Mouse (Mus musculus) liver, adult (tissue): ENCODE results near the gene Ambra1.

Experiments
- GATA4 ChIP-seq: IDR thresholded peaks from 2 replicates; pipeline ENCODE4 v1.6.1; 2014; ENCODE audit warnings: mild to moderate bottlenecking, low read length; ENCODE audit not compliant: insufficient replicate concordance

The Ambra1 gene

DNA sequence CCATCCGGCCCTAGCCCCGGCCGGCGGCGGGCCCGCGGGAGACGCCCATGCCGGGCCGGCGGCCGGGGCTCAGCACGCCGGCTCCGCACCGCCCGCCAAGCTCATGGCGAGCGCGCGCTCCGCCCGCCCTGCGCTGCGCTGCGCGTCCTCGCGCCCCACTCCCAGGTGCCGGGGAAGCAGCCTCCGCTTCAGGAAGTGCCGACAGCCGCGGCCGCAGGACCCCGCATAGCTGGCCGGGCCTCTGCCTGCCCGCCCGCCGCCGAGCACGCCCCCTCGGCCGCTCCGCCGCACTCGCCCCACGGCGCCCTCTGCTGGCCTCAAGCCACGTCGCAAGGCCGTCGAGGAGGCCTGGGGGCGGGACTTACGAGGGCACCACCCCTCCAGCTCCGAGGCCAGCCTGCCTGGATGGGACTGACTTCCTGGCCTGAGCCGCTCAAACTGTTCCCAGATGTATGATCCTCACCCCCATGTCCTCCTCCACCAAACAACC is 233.6 kb downstream of the Ambra1 start:
- no peak; the same call in 1 of the 2 replicates for TF ChIP-seq GATA4

DNA sequence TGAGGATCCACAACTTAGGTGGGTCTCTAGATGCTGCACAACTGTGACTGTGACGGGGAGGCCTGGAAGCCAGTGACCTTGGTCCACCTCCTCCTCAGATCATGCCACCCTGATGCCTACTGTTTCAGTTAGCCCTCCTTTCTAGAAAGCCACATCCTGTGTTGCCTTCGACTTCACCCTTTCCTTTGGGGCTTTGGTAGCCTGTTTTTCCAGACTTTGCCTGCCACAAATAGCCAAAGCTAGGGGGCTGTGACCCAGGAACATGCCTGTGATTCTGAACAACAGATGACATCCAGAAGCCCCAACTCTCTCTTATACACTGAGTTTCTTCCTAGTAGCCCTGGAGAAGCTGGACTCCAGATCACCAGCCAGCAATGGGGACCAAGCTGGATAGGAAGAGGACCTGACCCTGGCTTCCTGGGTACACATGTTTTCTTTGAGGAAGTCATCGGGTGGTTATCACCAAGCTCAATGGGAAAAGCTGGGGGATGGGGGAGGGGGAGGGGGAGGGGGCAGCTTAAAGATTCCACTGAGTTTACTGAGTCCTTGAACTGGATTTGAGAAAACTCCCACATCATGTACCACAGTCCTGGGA is 234.8 kb downstream of the Ambra1 start:
- no peak for TF ChIP-seq GATA4

DNA sequence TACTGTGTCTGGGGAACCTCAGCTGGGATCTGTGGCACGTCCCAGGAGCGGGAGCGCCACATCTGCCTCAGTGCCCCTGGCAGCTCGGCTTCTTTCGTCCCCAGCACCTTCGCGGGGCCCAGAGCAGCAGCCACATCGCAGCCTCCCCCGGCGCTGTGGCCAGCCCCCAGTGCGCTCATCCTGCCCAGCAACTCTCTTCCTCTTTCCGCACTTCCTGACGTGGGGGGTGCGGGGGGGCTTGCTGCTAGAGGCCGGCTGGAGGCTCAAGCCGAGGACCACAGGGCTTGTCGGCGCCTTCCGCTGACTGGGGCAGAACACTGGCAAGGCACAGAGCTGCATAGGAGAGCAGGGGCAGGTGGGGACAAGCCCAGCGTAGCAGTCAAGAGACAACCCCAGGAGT is 235.5 kb downstream of the Ambra1 start:
- TF ChIP-seq GATA4 = peak; percentile 50; the same call in 1 of the 2 replicates

DNA sequence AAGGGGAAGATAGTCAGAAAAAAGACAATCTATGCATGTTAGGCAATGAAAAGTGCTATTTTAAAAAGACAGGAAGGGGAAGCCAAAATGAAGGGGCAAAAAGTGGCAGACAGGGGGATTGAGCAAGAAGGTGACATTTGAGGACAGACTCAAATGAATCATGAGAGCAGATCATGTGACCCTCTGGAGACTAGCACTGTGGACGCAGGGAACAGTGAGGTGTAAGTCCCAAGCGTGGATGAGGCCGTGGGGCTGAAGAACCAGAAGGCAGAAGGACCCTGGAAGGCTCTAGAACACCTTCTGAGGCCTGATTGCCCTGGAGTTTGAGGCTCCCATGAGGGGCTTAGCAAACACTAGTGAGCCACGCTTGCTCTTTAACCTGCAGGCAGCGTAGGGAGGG is 236.4 kb downstream of the Ambra1 start:
- no peak for TF ChIP-seq GATA4

DNA sequence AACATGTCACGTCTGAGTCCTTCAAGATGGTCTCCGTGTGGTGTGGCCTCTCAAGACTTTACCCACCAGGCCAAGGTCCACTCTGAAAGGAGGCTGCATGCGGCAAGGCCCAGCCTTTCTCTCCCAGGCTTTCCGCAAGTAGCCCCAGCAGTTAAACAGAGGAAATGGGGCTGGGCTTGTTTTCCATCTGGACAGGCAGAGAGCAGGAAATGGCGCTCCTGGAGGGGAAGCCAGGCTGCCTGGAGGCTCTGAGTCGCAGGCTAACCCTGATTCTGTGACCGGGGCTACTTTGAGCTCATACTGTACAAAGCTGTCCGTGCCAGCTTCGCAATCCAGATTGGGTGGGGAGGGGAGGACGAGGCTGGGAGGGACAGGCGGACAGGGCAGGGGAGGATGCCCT is 238.0 kb downstream of the Ambra1 start:
- no peak for TF ChIP-seq GATA4
